Mouse (Mus musculus) adrenal gland, adult 2 months (tissue): Measurements from ENCODE around the gene Cdk17. TPM values are rescaled to one million over a fixed set of nuclear protein-coding genes. Genes with fewer than 3 reads are reported as not detected.

ENCODE experiments used
- DNase-seq: peaks from one replicate; pipeline ENCODE4 v3.0.0; 2021
- long read RNA-seq: library from polyadenylated mRNA; stranded (forward); transcript quantifications from one replicate; pipeline ENCODE4 v2.0.0, GENCODE M21; 2021
- polyA plus RNA-seq: library from polyadenylated mRNA; depleted of rRNA; stranded (reverse); fragments of >200 nt; gene quantifications from 2 replicates; pipeline ENCODE4 v1.2.3, GENCODE M21; 2012; rRNA removed
- total RNA-seq, 2 experiments: library from RNA; stranded (reverse); gene quantifications; 2 replicates each; pipeline ENCODE4 v1.2.3; 2021

Cdk17 gene
- 10 to 100 TPM; 26.5 to 30.0 TPM for total RNA-seq
- polyA plus RNA-seq, result 8.7 and 9.3 TPM in 2 replicates
- long read RNA-seq, transcript Cdk17-201 (17 exons, 3,615 nt), result major isoform, 14 of 16 reads
- long read RNA-seq, partial matches to known transcripts, result 2 of 16 reads
- long read RNA-seq, other reads (novel, unspliced or antisense), result 0 of 16 reads

DNA sequence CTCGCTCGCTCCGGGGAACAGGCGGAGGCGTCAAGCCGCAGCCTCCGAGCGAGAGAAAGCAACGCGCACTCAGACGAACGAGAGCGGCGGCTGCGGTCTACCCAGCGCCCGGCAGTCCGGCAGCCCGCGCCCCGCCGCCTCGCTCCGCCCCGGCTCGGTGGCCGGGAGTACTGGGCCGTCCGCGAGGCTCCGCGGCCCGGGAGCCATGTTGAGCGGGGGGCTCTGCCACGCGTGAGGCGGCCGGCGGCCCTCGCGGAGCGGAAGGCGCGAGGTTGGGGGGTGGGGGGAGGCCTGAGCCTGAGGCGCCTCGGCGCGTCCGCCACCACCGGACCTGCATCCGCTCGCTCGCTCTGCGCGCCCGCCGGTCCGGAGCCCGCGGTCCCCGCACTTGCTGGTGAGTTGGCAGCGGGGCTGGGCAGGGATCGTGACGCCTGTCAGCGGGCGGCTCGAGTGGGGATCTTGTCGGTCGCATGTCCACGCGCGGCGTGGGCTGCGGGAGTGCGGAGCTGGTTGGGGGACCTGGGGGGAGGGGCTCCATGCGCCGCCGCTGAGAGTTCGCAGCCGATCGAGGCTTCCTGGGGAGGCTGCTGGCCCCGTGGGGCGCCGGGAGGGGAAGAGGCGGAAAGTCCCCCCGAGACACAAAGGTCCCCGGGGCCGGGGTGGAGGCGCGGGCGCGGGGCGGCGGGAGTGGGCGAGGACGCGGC, at the start of gene Cdk17:
Cdk17 (plus strand) TSS at position 69 of the 704 bp plus-strand sequence.
- DNase-seq, result peak; percentile 84

DNA sequence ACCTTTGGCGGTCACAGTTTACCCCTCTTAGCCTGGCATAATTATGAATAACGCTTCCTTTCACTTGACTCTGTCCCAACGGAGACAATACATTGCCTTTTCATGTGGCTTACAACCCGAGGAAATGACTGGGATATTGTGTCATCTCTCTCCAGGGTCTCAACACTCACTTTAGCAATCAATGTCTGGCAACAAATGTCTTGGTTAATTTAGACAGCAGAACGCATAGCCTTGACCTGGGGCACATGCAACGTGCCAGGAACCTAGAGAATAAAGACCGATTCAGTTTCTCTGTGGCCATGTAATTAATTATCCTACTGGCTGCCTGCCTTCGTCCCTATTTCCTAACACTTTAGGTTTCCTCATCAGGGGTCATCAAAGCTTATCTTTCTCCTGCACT, 49.3 kb upstream of the Cdk17 start:
- peak; percentile 77 for DNase-seq

DNA sequence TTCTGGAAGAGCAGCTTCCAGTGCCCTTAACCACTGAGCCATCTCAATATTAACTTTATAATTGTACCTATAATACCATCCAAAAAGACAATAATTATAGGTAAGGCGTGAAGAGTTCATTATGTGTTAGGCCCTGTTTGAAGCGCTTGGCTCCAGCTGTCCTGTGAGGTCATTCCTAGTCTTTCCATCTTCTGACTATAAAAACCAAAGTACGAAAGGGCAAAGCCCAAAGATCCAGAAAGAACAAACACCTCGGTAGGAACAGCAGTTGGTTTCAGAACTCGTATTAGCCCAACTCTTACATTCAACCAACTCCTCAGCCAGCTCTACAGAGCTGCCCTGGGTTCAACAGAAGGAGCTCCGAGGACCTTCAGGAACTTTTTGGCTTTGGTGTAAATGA, 48.7 kb upstream of the Cdk17 start:
- no peak for DNase-seq

DNA sequence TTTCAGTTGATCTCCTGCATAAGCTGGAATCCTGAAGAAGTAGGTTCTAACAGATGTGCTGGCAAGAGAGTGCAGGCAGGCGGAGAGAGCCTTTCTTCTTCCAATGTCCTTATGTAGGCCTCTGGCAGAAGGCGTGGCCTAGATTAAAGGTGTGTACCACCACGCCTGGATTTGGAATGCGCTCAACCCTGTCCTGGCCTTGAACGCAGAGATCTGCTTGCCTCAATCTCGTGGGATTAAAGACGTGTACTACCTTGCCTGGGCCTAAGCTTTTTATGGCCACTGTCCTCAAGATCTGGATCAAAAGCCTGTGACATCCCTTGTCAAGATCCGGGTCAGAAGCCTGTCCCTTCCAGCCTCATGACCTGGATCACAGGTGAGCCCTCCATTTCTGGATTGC, 46.7 kb upstream of the Cdk17 start:
- DNase-seq, result no peak

DNA sequence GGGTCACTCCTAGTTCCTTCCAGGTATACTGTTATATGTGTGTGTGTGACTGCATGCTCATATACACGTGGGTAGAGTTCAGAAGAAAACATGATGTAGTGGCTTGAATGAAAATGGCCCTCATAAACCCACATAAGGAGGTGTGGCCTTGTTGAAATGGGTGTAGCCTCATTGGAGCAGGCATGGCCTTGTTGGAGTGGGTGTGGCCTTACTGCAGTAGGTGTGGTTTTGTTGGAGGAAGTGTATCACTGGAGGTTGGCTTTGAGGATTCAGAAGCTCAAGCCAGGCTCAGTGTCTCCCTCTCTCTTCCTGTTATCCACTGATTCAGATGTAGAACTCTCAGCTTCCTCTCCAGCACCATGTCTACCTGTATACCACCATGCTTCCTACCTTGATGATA, 45.9 kb upstream of the Cdk17 start:
- DNase-seq, result no peak

DNA sequence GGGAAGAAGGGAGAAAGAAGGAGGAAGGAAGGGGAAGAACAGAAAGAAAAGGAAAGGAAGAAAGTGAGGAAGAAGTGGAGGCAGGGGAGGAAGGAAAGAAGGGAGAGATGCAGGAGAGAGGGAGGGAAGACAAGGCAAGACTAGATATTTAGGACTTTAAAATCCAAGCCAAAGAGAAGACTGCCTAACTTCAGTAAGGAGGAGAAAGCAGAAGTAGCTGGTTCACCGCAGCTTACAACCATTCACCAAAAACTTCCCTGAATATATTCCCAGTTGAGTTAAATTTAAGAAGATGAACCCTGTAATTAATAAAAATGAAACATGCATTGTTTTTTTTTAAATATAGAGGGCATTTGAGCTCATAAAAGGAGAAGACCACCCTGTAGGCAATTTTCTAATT, 44.9 kb upstream of the Cdk17 start:
- no peak for DNase-seq

DNA sequence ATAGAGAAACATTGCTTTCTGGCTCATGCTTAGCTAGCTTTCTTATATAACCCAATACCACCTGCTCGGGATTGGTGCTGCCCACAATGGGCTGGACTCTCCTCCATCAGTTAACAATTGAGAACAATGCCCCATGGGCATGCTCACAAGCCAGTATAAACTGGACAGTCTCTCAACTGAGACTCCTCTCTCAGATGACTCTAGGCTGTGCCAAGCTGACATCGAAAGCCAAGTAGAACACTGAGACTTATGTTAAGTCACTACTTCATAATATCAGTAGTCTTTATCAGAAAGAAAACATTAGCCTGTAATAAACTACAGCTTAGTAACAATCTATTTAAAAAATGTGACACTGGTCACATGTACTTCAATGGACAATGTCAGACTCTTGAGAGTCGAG, 44.0 kb upstream of the Cdk17 start:
- no peak for DNase-seq

DNA sequence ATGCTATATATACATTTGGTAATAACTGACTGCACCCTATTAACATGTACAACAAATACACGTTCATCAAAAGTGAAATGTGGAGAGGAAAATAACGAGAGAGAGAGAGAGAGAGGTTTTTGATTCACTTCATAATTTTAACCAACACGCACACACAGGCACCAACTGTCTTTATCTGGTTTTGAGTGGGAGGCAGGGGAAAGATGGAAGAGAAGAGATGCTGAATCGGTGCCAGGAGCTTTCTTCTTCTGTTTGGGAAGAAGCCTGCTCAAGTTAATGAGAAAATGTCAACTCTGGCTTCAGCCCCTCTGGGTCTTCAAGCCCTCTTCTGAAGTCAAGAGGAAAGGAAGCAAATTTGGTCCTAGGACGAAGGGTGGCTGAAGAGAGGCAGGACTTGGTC, 40.9 kb upstream of the Cdk17 start:
- no peak for DNase-seq

DNA sequence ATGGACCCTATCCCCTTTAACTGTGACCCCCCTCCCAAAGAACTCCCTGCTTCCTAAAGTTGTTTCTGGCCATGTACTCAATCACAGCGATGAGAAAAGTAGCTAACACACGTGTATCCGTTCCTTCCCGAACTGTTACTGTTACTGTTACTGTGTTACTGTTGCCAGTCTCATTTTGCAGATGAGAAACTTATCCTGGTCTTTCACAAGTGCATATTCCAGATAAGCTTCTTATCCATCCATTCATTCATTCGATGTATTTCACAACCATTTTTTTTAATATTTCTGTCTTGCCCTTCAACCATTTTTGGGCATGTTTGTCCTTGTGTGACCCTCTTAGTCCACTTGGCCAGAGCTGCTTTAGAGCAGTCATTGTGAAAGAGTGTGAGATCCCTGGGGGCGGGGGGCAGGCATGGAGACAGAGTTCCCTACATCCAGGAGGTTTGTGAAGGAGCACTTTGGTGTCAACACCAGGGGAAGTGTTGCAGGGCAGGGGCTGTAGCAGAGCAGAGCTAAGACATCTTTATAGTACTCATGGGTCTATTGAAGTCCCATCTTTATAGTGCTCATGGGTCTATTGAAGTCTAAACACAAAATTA, 39.3 kb upstream of the Cdk17 start:
- DNase-seq, result peak; percentile 28

DNA sequence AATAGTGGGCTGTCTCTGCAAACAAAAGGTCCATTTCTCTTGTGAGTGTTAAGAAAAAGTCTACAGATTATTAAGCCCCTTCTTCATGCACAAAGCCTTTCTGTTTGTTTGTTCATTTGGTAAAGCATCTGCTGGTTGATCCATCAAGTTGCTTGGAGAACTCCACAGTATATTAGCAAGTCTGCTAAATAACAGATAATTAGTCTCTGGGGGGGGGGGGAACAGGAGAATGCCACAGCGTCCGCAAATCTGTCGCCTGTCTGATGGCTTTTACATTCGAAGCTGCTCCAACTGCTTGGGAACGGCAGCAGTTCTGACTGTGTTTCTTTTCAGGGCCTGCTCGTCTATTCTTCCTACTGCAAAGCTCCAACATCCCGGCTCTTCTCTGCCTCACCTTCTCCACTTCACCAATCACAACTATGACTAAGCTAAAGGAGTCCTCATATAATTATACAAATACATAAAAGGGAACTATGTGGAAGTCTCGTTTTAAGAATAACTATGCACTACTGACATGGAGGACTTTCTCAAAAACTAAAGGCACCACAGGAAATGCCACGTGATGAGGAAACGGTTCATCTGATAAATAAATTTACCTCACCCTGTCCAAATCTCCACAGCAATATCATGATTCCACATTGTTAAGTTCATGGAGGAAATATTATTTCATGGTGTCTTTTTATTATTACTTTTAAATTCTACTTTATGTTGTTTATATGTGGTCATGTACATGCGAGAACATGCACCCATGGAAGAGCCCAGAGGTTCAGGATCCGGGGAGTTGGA, 38.1 kb upstream of the Cdk17 start:
- DNase-seq, result no peak

DNA sequence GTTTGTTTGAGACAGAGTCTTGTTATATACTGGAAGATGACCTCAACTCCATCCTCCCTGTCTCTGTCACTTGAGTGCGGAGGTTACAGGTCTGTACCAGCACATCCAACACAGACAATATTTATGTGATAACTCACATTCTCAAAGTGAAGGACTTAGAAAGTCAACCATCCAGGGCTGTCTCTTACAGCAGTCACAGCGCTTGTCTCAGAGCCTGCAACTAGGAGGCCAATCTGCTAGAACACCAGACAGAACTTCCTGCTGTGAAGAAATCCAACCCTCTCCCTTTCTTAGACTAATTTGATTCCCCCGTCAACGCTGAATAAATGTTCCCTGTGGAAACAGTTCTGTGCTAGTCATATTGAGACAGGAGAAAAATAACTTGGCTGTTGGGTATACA, 37.4 kb upstream of the Cdk17 start:
- DNase-seq, result no peak

DNA sequence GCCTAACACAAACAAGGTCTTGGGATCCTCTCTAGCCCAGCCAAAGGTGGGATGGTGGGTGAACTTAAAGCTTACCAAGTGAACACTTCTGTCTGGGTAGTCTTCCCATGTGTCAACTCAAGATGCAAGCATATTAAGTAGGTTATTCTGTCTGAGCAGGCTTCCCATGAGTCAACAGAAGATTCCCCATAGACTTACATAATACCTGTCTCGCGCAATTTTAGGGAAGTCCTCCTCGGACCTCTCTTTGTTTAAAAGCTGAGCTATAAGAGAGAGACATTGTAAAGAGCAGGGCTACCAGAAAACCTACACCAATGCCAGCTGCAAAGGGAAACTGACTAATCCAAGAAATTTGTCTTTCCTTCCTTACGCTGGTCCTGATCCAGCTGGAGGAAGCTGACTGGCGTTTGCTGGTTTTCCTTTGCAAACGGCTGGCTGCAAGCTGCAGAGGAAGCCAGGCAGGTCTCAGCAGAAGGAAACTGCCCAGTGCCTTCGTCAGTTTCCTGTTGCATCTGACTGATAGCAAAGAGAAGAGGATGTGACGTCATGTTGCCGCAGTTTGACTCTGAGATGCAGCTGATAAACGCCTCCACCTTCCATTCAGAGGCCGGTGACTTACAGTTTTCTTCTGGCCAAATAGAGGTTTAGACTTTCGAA, 36.6 kb upstream of the Cdk17 start:
- DNase-seq, result peak; percentile 63

DNA sequence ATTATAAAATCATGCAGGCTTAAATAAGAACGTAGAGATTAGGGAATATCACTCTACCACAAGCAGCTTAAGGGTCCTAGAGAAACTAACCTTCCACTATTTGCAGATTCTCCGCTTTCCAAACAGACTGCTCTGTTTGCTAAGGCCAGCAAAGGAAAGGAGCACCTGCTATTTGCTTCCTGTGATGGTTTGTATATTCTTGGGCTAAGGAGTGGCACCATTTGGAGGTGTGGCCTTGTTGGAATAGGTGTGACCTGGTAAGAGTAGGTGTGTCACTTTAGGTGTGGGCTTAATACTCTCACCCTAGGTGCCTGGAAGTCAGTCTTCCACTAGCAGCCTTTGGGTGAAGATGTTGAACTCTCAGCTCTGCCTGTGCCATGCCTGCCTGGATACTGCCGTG, 34.6 kb upstream of the Cdk17 start:
- DNase-seq, result no peak

DNA sequence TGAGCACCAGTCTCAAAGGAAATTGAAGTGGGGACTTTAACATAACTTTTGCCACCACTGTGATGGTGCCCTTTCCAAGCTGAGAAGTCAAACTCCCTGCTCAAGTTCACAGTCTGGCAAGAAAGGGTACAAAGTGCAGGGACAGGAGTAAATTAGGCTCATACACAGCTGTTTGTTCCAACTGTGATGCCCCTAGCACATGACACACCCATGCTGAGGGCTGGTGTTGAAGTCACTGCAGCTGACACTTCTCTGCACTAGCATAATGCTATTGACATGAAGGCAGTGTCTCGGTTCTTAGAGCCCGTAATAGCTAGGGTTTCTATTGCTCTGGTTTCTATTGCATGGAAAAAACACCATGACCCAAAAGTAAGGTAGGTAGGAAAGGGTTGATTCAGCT, 32.1 kb upstream of the Cdk17 start:
- DNase-seq, result no peak

DNA sequence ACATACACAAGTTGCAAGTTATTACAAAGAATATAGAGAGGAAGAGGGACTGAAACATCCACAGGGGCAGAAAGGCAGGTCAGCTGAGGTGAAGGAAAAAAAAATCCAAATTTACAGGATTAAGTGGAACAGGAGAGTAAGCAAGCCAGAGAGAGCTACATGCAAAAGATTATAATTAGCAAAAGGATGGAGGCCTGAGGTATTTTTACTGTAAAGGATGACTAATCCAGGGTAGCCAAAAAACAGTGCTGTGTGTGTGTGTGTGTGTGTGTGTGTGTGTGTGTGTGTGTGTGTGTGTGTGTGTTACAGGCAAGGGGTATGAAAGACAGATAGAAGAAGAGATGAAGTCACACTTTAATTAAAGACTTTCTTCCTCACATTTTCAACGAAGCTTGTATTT, 31.3 kb upstream of the Cdk17 start:
- DNase-seq, result no peak

DNA sequence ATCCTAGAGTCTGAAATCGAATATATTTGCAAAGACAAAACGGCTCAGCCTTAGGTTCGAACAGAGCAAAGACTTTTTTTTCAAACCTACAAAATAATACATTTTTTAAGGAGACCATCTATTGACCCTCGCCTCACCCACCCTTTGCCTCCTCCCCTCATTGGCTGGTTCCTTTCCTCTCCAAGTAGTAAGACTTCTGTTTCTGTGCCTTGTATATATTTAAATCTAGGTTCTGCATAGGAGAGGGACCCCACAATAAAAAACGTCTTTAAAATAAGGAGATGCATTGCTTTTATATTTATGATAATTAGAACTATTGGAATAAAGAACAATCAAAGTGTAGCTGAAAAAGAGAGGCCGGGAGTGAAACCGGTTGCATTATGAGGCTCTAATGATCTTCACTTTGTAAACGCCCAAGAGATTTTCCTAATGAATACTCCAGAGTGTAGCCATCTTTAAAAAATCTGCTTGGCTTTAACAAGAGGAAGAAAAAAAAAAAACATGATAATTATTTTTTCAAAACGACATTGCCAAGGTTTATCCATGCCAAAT, 30.7 kb upstream of the Cdk17 start:
- DNase-seq, result no peak

DNA sequence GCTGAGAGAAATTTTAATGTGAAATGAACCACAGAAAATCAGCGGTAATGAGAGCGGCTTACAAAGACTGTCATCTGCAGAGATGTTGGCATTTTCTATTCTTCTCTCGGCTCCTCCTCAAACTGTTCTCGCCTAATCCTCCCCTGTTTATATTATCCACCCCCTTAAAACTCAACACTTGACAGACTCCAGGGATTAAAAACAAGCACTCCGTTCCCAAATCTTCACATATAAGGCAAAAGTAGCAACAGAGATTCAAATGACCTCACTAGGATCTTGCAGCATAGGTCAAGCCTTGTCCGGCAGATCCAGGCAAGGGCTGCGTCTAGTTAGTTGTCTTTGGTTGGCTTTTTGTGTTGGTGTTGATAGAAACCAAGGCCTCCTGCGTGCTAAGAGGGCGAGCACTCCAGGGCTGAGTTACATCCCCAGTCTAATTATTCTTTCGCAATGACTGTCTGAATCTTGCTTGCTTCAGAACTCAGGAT, 30.2 kb upstream of the Cdk17 start:
- no peak for DNase-seq

DNA sequence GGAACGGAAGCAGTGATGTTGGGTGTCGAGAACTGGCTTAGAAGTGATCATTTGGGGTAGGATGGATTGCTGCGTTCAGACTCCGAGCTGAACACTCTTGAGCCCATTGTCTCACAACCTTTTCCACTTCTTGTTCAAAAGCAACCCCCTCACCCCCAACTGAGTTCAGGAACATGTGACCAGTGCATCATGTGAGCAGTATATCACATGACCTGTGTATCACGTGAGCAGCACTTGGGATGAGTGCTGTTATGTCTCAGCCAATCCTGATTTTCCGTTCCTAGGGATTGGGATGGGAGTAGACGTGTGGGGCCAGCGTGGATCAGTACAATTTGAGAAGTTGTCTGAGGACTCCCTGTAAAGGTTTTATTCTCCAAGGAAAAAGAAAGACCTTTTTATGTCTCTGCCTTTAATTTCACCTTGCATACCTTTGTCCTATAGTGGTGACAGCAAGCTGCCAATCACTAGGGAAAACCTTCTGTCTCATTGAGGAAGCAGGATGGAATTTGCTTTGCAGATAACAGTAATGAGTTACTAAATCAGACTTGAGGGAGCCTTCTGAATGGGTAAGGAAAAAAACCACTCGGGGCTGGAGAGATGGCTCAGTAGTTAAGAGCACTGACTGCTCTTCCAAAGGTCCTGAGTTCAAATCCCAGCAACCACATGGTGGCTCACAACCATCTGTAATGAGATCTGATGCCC, 28.7 kb upstream of the Cdk17 start:
- DNase-seq, result no peak

DNA sequence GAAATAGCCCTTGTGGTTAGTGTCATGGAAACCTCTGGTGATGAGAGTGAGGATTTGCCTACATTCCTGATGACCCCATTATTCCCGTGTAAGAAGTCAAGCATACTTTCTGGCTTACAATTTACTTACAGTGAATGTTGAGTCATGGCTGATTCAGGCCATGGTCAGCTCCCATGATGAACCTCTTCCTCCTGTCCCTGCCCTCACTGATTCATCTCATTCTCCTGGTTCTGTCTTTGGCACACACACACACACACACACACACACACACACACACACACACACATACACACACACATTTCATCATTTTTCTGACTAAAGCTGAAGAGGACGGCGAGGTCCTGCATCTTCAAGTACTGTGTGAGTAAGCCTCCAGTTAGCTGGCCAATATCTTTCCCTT, 21.9 kb upstream of the Cdk17 start:
- peak; percentile 79 for DNase-seq

DNA sequence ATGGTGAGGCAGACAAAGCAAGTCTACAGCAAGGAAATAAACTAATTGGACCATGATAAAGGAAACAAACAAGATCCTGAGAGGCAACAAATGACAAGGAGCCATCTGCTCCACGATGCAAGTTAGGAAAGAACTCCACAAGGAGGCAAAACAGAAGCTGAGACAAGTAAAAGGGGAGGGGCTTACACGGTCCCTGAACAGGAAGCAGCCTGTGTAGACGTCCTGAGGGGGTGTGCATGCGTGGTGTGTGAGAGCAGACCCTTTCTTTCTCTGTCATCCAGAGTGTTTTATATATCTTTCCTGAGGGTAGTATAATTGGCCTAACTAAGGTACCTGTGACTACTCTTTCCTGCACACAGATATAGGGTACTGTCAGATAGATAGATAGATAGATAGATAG, 19.9 kb upstream of the Cdk17 start:
- no peak for DNase-seq

DNA sequence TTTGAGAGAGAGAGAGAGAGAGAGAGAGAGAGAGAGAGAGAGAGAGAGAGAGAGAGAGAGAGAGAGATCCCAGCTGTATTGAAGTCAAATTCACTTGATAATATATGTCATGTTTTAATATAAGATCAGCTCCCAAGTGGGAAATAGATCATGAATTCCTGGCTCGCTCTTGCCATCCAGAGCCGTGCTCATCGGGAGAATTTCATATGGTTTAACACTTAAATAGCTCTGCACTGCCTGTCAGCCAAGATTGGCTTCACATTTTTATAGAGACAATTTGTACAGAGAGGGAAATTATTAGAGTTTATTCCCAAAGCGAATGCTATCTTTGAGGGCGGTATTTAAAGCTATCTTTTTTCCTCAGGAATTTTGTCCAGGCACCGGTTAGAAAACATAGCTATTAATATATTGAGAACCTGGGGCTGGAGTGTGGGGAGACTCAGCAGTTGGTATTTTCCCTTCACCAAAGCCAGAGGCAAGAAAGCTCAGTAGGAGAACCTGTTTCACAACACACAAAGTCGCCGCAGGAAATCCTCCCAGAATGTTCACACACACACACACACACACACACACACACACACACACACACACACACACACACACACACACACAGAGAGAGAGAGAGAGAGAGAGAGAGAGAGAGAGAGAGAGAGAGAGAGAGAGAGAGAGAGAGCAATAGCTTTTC, 17.9 kb upstream of the Cdk17 start:
- DNase-seq, result no peak
